In the genomic region with DNA sequence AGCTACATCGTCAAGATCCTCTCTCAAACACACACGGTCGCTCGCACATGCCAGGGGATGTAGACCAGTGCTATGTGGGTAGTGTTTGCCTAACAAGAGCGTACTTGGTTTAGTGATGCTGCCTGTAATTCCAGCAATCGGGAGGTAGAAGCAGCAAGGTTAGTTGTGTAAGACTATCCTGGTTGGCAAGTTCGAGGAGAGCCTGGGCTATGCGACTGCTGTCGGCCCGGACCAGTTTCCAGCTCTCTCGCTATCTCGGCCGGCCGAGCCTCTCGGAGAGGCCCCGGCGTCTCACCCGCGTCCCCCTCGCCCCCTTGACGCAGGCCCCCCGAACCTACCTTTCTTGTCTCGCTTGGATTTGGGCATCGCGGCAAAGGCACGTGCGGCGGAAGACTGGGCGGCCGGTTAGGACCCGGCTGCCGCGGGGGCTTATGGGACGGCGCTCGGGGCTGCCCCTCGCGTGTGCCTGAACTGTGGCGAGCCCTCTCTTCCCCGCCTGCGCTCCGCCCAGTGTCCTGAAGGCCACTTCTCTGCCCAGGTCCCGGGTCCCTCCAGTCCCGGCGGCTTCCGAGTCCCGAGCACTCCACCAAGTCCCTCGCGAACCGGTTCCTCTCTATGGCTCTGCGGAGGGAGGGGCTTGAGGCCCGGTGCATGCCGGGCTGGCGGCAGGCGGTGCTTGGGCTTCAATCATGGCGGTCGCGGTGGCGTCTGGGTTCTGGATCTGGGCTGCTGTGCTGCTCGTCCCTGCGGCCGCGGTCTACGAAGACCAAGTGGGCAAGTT, we compare ENCODE assay signal across 8 mouse cellular contexts. TPM values are rescaled to one million over a fixed set of nuclear protein-coding genes. Genes with fewer than 3 reads are reported as not detected.
DNase-seq lines count a peak whose midpoint lies in the region; ATAC-seq lines count a peak whose summit lies in the region.

A gene (minus strand): TSS at position 646 of the 781 bp plus-strand sequence.
A gene (plus strand): TSS at position 657 of the 781 bp plus-strand sequence.
A gene (plus strand): TSS at position 679 of the 781 bp plus-strand sequence.

- ATAC-seq in intestine, embryonic 16.5 days = peak; percentile 95

- intact Hi-C loops in left cerebral cortex, postnatal 25 days (cut with DNase I) = loop anchor here (1.0 kb wide), 2 partner anchors 28 to 42 kb away; a partner anchor contains a TSS

- no peaks in the 10 kb centered on the region for H3K27me3 ChIP-seq in intestine, embryonic 16.5 days (replicated peaks; ENCODE audit: control insufficient read depth, insufficient read depth, low read length)

- H3K9me3 ChIP-seq in intestine, embryonic 16.5 days (ENCODE audit: control insufficient read depth, low read length) = no peaks in the 10 kb centered on the region

- under 1% methylated on average over 63 of the region's 64 CpGs for WGBS in intestine, embryonic 16.5 days

- H3K36me3 ChIP-seq in intestine, embryonic 16.5 days (ENCODE audit: control insufficient read depth, insufficient read depth, low read length) = peaks cover 15% of the 10 kb centered on the region; the same call in 1 of the 2 replicates

- DNase-seq in adrenal gland, postnatal 10 days = peak; percentile 91
- peak; percentile 89 for DNase-seq in embryo, embryonic 9.5 days (ENCODE audit: extremely low spot score)
- peak; percentile 65 to 87 for DNase-seq in gastrocnemius, postnatal 4 days (ENCODE audit: low spot score in 2 of 2)
- DNase-seq in left cerebral cortex, postnatal 25 days (ENCODE audit: low spot score in 2 of 2) = peak; percentile 88 to 89
- peak; percentile 77 for DNase-seq in mesoderm, embryonic 11.5 days (ENCODE audit: low read depth, low spot score)
- peak; percentile 91 for DNase-seq in right cerebral cortex, postnatal 25 days
- DNase-seq in urinary bladder, postnatal 36 days (ENCODE audit: low spot score in 2 of 2) = peak; percentile 80 to 85

- peaks cover 17% of the 10 kb centered on the region for H3K4me1 ChIP-seq in intestine, embryonic 16.5 days (ENCODE audit: control insufficient read depth, insufficient read depth, low read length)

- peak within 1 kb of the TSS; percentile 75 for H3K4me2 ChIP-seq in intestine, embryonic 16.5 days (ENCODE audit: low read depth, low read length)

- H3K4me3 ChIP-seq in intestine, embryonic 16.5 days (ENCODE audit: low read length) = peak within 1 kb of the TSS; percentile 82

- peak within 1 kb of the TSS; percentile 98 for H3K27ac ChIP-seq in intestine, embryonic 16.5 days (ENCODE audit: low read length)

- H3K9ac ChIP-seq in intestine, embryonic 16.5 days (ENCODE audit: low read depth, low read length) = peak within 1 kb of the TSS; percentile 94

RNA-seq across cellular contexts. Expression of the first gene that starts in this region (rescaled TPM):
- 10 to 100 TPM; 55.0 to 56.4 TPM for total RNA-seq in adrenal gland, postnatal 10 days (2021)
- total RNA-seq in gastrocnemius, postnatal 4 days (2021) = 10 to 100 TPM; 42.0 to 44.0 TPM
- 92.4 and 109 TPM in 2 replicates for polyA plus RNA-seq in intestine, embryonic 16.5 days (2015; fragmentation: Nextera tagmentation; extraction: Ambion mirVana)
- 10 to 100 TPM; 43.3 to 45.7 TPM for total RNA-seq in left cerebral cortex, postnatal 25 days (2021)

RNA-seq across cellular contexts. Expression of the second gene that starts in this region (rescaled TPM):
- 10 to 100 TPM; 37.2 to 47.6 TPM for total RNA-seq in adrenal gland, postnatal 10 days (2021)
- total RNA-seq in gastrocnemius, postnatal 4 days (2021) = 10 to 100 TPM; 34.8 to 39.5 TPM
- polyA plus RNA-seq in intestine, embryonic 16.5 days (2015; fragmentation: Nextera tagmentation; extraction: Ambion mirVana) = 16.7 and 18.0 TPM in 2 replicates
- 10 to 100 TPM; 80.2 to 86.8 TPM for total RNA-seq in left cerebral cortex, postnatal 25 days (2021)

RNA-seq across cellular contexts. Expression of the third gene that starts in this region (rescaled TPM):
- total RNA-seq in adrenal gland, postnatal 10 days (2021) = 100 to 1,000 TPM; 104 to 136 TPM
- 100 to 1,000 TPM; 115 to 122 TPM for total RNA-seq in gastrocnemius, postnatal 4 days (2021)
- 43.7 and 44.8 TPM in 2 replicates for polyA plus RNA-seq in intestine, embryonic 16.5 days (2015; fragmentation: Nextera tagmentation; extraction: Ambion mirVana)
- total RNA-seq in left cerebral cortex, postnatal 25 days (2021) = 100 to 1,000 TPM; 172 to 174 TPM

Comparison
In these comparisons a context has a peak if more than half of its experiments do, and no peak if none do; other contexts are left out.
1. Peak in every context shown above with its lines: DNase-seq, ATAC-seq, H3K4me3 ChIP-seq and H3K27ac ChIP-seq.